Mouse (Mus musculus): ENCODE measurements at regions not wholly inside any gene's neighbourhood (a gene's known extent, or its start where the extent isn't known, plus 50 kb on each side); places are given as distances from the start of the nearest gene placed in this dataset.

DNA sequence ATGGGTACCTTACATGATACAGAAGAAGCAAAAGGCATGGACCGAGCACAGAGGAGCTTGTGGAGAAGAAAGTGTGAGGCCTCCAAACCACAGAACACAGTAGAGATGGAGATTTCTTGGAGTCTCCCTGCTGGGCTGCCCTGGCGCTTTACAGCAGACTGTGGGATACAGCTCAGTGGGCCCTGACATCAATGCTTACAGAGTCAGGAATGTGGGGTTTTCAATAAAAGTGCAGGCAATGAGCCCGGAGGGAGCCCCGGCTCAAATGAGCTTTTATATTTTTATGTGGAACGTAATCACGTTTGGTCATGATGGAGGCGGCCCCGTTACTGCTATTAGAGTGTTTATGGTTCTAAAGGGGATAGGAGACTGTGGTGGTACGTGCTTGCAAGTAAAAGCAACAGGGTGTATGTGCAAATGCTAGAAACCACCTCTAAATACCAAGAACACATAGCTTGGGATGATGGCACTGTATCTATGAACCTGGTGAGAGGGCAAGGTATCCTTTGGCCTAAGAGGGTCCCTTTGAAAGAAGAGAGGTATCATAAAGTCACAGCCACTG, 308.1 kb upstream of the Dynlrb2 start:
- ATAC-seq (ENCODE audit: insufficient read depth) = no peak
- Histone ChIP-seq H3K4me3 (ENCODE audit: insufficient read depth in 1 of 2, low read depth in 2 of 2, low read length in 2 of 2) (no peak overlapping the region), H3K4me1 (replicated peaks; ENCODE audit: control insufficient read depth in 2 of 2, insufficient read depth in 2 of 2, low read length in 1 of 2) (no peaks in the 10 kb centered on the region), H3K36me3 (replicated peaks; ENCODE audit: control insufficient read depth, insufficient read depth, low read depth) (no peaks in the 10 kb centered on the region), H3K4me2 (ENCODE audit: low read depth) (no peak overlapping the region), H3K9me3 (ENCODE audit: control insufficient read depth, low read length) (no peaks in the 10 kb centered on the region), H3K27me3 (ENCODE audit: control insufficient read depth, insufficient read depth, low read length) (no peaks in the 10 kb centered on the region), H3K27ac (no peak overlapping the region), H3K9ac (replicated peaks) (no peak overlapping the region)
- TF ChIP-seq CTCF (IDR thresholded peaks at IDR 0.05; ENCODE audit: low read depth) (no peak), EP300 (IDR thresholded peaks at IDR 0.05; ENCODE audit: low read depth) (no peak)
- WGBS (ENCODE audit: insufficient replicate concordance) = 75% methylated on average over 9 of the region's 9 CpGs
- no peak for DNase-seq (ENCODE audit: low read depth in 3 of 3, low spot score in 3 of 3)

DNA sequence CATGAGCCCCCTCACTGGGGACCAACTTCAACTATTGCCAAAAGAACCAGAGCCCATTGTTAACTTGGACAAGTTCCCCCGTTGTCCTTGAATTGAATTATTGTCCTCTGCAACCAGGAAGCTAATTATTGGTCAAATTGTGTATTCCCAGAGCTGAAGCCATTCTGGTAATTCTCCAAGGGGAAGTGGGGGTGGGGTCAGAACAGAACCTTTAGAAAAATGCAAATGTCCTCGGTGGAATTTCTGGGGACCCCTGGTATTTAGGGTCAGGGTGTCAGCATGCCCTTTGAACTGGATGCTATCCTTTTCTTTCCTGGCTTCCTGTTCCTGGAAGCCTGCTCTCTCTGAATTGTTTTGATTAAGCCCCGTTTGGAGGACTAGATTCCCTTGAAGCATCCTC, 312.7 kb upstream of the Dynlrb2 start:
- Histone ChIP-seq H3K9me3 (ENCODE audit: control insufficient read depth, low read length) (no peaks in the 10 kb centered on the region), H3K27ac (no peak overlapping the region), H3K9ac (replicated peaks) (no peak overlapping the region), H3K4me1 (replicated peaks; ENCODE audit: control insufficient read depth in 2 of 2, insufficient read depth in 2 of 2, low read length in 1 of 2) (no peaks in the 10 kb centered on the region), H3K36me3 (replicated peaks; ENCODE audit: control insufficient read depth, insufficient read depth, low read depth) (no peaks in the 10 kb centered on the region), H3K4me2 (ENCODE audit: low read depth) (no peak overlapping the region), H3K4me3 (ENCODE audit: insufficient read depth in 1 of 2, low read depth in 2 of 2, low read length in 2 of 2) (no peak overlapping the region), H3K27me3 (ENCODE audit: control insufficient read depth, insufficient read depth, low read length) (no peaks in the 10 kb centered on the region)
- 29% methylated on average over 3 of the region's 3 CpGs for WGBS (ENCODE audit: insufficient replicate concordance)
- DNase-seq (ENCODE audit: low read depth in 3 of 3, low spot score in 3 of 3) (no peak), ATAC-seq (ENCODE audit: insufficient read depth) (no peak)
- no peak for TF ChIP-seq EP300 (IDR thresholded peaks at IDR 0.05; ENCODE audit: low read depth)
- TF ChIP-seq CTCF (IDR thresholded peaks at IDR 0.05; ENCODE audit: low read depth) = no peak

DNA sequence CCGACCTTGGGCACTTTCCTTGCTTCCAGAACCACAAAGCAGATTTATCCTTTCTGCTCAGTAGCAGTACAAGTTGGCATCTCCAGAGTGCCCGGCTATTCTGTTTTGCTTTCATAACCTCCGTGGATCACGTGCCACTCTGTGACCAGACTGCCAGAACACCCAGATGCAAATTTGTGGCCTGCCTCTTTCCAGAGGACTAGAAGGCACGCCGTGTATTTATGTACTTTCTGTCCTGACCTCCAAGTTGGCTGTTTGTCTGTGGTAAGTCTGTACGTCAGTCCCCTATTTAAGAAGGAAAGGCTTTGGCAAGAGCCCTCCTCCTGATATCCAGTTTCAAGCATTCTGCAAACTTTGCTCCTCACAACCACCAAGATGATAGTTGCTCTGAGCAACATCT, 319.6 kb upstream of the Dynlrb2 start:
- no peak overlapping the region for H3K4me2 ChIP-seq (ENCODE audit: low read depth)
- 59% methylated on average over 7 of the region's 7 CpGs for WGBS (ENCODE audit: insufficient replicate concordance)
- H3K9me3 ChIP-seq (ENCODE audit: control insufficient read depth, low read length) = no peaks in the 10 kb centered on the region
- no peak overlapping the region for H3K9ac ChIP-seq (replicated peaks)
- no peaks in the 10 kb centered on the region for H3K4me1 ChIP-seq (replicated peaks; ENCODE audit: control insufficient read depth in 2 of 2, insufficient read depth in 2 of 2, low read length in 1 of 2)
- no peaks in the 10 kb centered on the region for H3K36me3 ChIP-seq (replicated peaks; ENCODE audit: control insufficient read depth, insufficient read depth, low read depth)
- no peak for DNase-seq (ENCODE audit: low read depth in 3 of 3, low spot score in 3 of 3)
- ATAC-seq (ENCODE audit: insufficient read depth) = no peak
- H3K27ac ChIP-seq = no peak overlapping the region
- no peak overlapping the region for H3K4me3 ChIP-seq (ENCODE audit: insufficient read depth in 1 of 2, low read depth in 2 of 2, low read length in 2 of 2)
- no peaks in the 10 kb centered on the region for H3K27me3 ChIP-seq (ENCODE audit: control insufficient read depth, insufficient read depth, low read length)
- no peak for TF ChIP-seq EP300 (IDR thresholded peaks at IDR 0.05; ENCODE audit: low read depth)
- no peak for TF ChIP-seq CTCF (IDR thresholded peaks at IDR 0.05; ENCODE audit: low read depth)

DNA sequence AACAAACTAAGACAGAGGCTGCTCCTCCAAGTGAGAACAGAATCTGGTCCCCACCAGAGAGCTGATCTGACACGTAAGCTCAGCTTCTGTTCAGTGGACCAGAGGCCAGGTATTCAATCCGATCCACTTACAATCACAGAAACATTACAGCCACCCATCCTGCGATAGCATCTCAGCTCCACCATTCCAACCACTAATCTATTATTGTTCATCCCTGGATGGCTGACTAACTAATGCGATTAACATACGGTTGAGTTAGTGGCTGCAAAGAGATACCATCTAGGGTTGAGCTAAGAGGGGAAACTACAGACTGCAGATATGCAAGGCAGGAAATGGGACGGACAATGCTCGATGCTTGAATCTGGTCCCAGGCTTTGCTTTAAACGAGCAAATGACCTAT, 320.5 kb upstream of the Dynlrb2 start:
- Histone ChIP-seq H3K4me2 (ENCODE audit: low read depth) (no peak overlapping the region), H3K27me3 (ENCODE audit: control insufficient read depth, insufficient read depth, low read length) (no peaks in the 10 kb centered on the region), H3K27ac (no peak overlapping the region), H3K9me3 (ENCODE audit: control insufficient read depth, low read length) (no peaks in the 10 kb centered on the region), H3K9ac (replicated peaks) (no peak overlapping the region), H3K36me3 (replicated peaks; ENCODE audit: control insufficient read depth, insufficient read depth, low read depth) (no peaks in the 10 kb centered on the region), H3K4me3 (ENCODE audit: insufficient read depth in 1 of 2, low read depth in 2 of 2, low read length in 2 of 2) (no peak overlapping the region), H3K4me1 (replicated peaks; ENCODE audit: control insufficient read depth in 2 of 2, insufficient read depth in 2 of 2, low read length in 1 of 2) (no peaks in the 10 kb centered on the region)
- DNase-seq (ENCODE audit: low read depth in 3 of 3, low spot score in 3 of 3) (no peak), ATAC-seq (ENCODE audit: insufficient read depth) (no peak)
- TF ChIP-seq CTCF (IDR thresholded peaks at IDR 0.05; ENCODE audit: low read depth) (no peak), EP300 (IDR thresholded peaks at IDR 0.05; ENCODE audit: low read depth) (no peak)
- WGBS (ENCODE audit: insufficient replicate concordance) = 39% methylated on average over 8 of the region's 8 CpGs

DNA sequence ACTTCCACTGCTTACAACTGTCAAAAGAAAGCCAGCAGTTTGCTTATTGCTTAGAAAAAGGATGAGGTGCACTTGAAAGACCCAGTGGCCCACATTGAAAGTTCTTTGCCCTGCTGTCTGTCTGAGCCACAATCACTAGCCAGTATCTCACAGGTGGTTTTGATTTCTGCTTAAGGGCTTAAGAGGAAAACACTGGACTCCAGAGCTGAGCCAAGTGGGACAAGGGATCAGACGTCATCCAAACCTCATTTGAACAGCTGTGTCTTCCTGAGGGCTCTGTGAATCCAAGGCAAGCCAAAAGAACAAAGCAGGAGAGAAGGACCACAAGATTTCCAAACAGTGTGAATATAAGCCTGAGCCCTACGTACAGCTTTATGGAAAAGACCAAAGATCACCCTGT, 326.8 kb upstream of the Dynlrb2 start:
- DNase-seq (ENCODE audit: low read depth in 3 of 3, low spot score in 3 of 3) = no peak
- TF ChIP-seq EP300 (IDR thresholded peaks at IDR 0.05; ENCODE audit: low read depth) = no peak
- TF ChIP-seq CTCF (IDR thresholded peaks at IDR 0.05; ENCODE audit: low read depth) = no peak
- Histone ChIP-seq H3K4me3 (ENCODE audit: insufficient read depth in 1 of 2, low read depth in 2 of 2, low read length in 2 of 2) (no peak overlapping the region), H3K27me3 (ENCODE audit: control insufficient read depth, insufficient read depth, low read length) (no peaks in the 10 kb centered on the region), H3K27ac (no peak overlapping the region), H3K9me3 (ENCODE audit: control insufficient read depth, low read length) (no peaks in the 10 kb centered on the region), H3K4me2 (ENCODE audit: low read depth) (no peak overlapping the region), H3K9ac (replicated peaks) (no peak overlapping the region), H3K36me3 (replicated peaks; ENCODE audit: control insufficient read depth, insufficient read depth, low read depth) (no peaks in the 10 kb centered on the region), H3K4me1 (replicated peaks; ENCODE audit: control insufficient read depth in 2 of 2, insufficient read depth in 2 of 2, low read length in 1 of 2) (no peaks in the 10 kb centered on the region)
- 54% methylated on average over 2 of the region's 2 CpGs for WGBS (ENCODE audit: insufficient replicate concordance)
- no peak for ATAC-seq (ENCODE audit: insufficient read depth)

Measured in liver, embryonic 14.5 days (tissue).